Mouse (Mus musculus): Measurements from ENCODE around the gene Glipr2. TPM values are rescaled to one million over a fixed set of nuclear protein-coding genes. Genes with fewer than 3 reads are reported as not detected.

Gene Glipr2
- total and polyA plus RNA-seq, 2 experiments from 2014 or later: 22.6 to 25.5 TPM

DNA sequence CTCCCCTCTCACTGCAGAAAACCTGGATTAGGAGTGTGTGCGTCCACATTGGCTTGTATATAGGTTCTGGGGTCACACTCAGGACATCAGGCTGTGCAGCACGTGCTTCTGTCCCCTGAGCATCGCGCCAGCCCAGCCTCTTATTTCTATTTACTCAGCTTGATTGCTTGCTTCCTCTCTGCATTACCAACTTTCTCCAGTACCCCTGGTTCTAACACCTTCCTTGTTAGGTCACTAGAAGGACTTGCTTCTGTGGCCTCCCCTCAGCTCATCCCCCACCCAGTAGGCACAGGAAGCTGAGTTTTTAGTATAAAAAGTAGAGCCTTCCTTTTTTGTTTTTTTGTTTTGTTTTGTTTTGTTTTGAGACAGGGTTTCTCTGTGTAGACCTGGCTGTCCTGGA, 21.0 kb upstream of the Glipr2 start:
- no peak for ATAC-seq
- Histone ChIP-seq H3K36me3 (ENCODE audit: insufficient read depth) (peaks cover 25% of the 10 kb centered on the region), H3K4me2 (ENCODE audit: low read depth) (no peak overlapping the region), H3K4me3 (ENCODE audit: low read depth, low read length) (no peak overlapping the region), H3K9me3 (ENCODE audit: low read length) (no peaks in the 10 kb centered on the region), H3K9ac (no peak overlapping the region), H3K4me1 (ENCODE audit: insufficient read depth) (no peaks in the 10 kb centered on the region), H3K27me3 (ENCODE audit: insufficient read depth, low read length) (no peaks in the 10 kb centered on the region), H3K27ac (ENCODE audit: low read depth, low read length) (no peak overlapping the region)
- DNase-seq: no peak
- WGBS: 95% methylated on average over 4 of the region's 4 CpGs
- no peak for TF ChIP-seq CTCF (IDR thresholded peaks at IDR 0.05; ENCODE audit: low read depth)

DNA sequence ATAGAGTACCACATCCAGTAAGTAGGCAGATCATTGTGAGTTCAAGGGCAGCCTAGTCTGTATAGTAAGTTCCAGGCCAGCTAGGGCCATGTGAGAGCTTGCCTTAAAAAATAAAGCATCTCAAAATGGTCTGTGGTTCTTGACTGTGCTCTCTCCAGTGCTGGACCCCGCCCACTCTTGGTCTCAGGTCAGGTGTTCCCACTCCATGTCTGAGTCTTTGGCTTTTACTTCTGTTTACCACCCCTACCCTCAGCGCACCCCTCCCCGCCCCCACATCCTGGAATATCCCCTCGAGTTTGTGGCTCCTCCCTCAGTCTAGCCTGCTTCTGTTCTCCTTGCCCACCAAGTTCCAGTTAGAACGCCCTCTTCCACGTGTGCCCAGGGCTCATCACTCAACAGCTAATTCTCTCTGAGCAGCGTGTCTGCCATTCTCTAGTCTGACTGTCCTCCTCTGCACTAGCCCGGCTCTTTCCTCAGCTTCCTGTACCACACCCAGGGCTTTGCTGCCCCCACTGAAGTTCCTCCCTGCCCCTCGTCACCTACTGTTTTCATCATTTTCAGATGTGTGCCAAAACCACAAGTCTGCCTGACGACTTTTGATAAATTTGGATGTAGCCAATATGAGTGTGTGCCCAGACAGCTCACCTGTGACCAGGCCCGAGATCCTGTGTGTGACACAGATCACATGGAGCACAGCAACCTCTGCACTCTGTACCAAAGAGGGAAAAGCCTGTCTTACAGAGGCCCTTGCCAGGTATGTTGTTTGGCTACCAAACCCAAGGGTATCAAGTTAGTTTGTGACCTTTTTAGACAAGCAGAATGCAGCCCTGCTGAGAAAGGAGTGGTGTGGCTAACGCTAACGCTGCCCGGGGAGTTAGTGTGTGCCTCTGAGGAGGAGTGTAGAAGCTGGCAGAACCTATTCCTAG, 20.2 kb upstream of the Glipr2 start:
- no peak for TF ChIP-seq CTCF (IDR thresholded peaks at IDR 0.05; ENCODE audit: low read depth)
- H3K27me3 ChIP-seq (ENCODE audit: insufficient read depth, low read length): no peaks in the 10 kb centered on the region
- WGBS: 84% methylated on average over 14 of the region's 14 CpGs
- ATAC-seq (no peak), DNase-seq (no peak)
- no peaks in the 10 kb centered on the region for H3K4me1 ChIP-seq (ENCODE audit: insufficient read depth)
- H3K27ac ChIP-seq (ENCODE audit: low read depth, low read length): no peak overlapping the region
- H3K4me3 ChIP-seq (ENCODE audit: low read depth, low read length): no peak overlapping the region
- H3K36me3 ChIP-seq (ENCODE audit: insufficient read depth): peaks cover 23% of the 10 kb centered on the region
- H3K9ac ChIP-seq: no peak overlapping the region
- no peaks in the 10 kb centered on the region for H3K9me3 ChIP-seq (ENCODE audit: low read length)
- H3K4me2 ChIP-seq (ENCODE audit: low read depth): no peak overlapping the region

DNA sequence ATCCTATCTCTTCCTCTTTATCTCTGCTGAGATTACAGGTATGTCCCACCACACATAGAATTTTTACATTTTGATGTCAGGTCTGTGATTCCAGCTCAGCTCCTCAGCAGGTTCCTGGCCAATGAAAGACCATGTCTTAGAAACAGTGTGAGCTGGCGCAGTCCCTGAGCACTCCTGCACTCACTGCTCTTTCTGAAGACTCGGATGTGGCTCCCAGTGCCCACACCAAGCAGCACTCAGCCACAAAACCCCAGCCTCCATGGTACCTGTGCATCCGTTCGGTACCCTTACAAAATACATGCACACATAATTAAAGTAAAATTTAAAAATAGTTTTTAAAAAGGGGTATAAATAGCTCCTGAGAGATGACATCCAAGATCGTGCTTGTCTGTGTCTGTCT, 15.9 kb upstream of the Glipr2 start:
- 88% methylated on average over 5 of the region's 5 CpGs for WGBS
- no peak for TF ChIP-seq CTCF (IDR thresholded peaks at IDR 0.05; ENCODE audit: low read depth)
- H3K36me3 ChIP-seq (ENCODE audit: insufficient read depth): peaks cover 25% of the 10 kb centered on the region

DNA sequence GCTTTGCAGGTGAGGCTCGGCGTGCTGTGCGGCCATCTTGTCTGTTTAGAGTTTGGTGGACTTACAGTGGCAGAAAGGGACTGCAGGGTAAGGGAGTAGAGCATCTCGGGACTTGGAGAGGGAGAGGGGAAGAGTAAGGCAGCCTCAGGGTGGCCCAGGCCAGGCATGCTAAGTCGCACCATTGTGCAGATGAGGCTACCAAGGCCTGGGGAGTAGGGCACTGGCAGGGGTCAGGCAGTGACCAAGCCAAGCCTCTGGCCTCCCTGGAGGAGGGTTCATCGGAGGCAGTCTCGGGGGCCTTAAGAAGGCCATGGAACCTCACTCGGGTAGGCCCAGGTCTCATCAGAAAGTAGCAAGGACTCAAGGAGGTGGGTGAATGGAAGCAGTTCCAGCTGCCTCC, 14.8 kb upstream of the Glipr2 start:
- H3K4me2 ChIP-seq (ENCODE audit: low read depth): no peak overlapping the region
- no peak overlapping the region for H3K27ac ChIP-seq (ENCODE audit: low read depth, low read length)
- no peak for TF ChIP-seq CTCF (IDR thresholded peaks at IDR 0.05; ENCODE audit: low read depth)
- no peak overlapping the region for H3K9ac ChIP-seq
- peaks cover 25% of the 10 kb centered on the region for H3K36me3 ChIP-seq (ENCODE audit: insufficient read depth)
- no peak for DNase-seq
- no peak overlapping the region for H3K4me3 ChIP-seq (ENCODE audit: low read depth, low read length)
- no peaks in the 10 kb centered on the region for H3K27me3 ChIP-seq (ENCODE audit: insufficient read depth, low read length)
- ATAC-seq: no peak
- H3K4me1 ChIP-seq (ENCODE audit: insufficient read depth): no peaks in the 10 kb centered on the region
- no peaks in the 10 kb centered on the region for H3K9me3 ChIP-seq (ENCODE audit: low read length)
- 85% methylated on average over 8 of the region's 8 CpGs for WGBS

More for the DNA sequence above, 15.9 kb upstream of the Glipr2 start:
- Histone ChIP-seq H3K4me2 (ENCODE audit: low read depth) (no peak overlapping the region), H3K4me1 (ENCODE audit: insufficient read depth) (no peaks in the 10 kb centered on the region), H3K27ac (ENCODE audit: low read depth, low read length) (no peak overlapping the region), H3K27me3 (ENCODE audit: insufficient read depth, low read length) (no peaks in the 10 kb centered on the region), H3K9ac (no peak overlapping the region), H3K9me3 (ENCODE audit: low read length) (no peaks in the 10 kb centered on the region), H3K4me3 (ENCODE audit: low read depth, low read length) (no peak overlapping the region)
- ATAC-seq: no peak
- no peak for DNase-seq

DNA sequence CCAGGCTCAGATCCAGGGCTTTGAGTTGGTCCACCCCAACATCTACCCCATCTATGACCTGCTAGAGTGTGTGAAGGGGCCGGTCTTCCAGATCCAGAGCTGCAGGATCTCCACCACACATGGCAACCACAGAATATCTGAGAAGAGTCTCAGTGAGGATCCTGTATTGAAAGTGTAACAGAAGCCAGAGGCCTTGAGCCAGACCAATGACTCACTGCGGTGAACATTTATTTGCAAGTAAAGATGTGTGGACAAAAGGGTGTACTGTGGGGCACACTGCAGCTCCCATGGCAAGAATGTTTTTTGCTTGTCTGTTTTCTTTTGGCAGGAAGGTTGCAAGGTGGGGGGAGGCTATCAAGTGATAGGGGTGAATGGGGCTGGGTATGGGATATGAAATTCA, 9.6 kb upstream of the Glipr2 start:
- Histone ChIP-seq H3K36me3 (ENCODE audit: insufficient read depth) (0 out of 2 replicates have a peak, but pooled peaks cover 7% of the 10 kb centered on the region), H3K27ac (ENCODE audit: low read depth, low read length) (no peak overlapping the region), H3K4me2 (ENCODE audit: low read depth) (no peak overlapping the region), H3K9ac (no peak overlapping the region), H3K9me3 (ENCODE audit: low read length) (no peaks in the 10 kb centered on the region), H3K4me1 (ENCODE audit: insufficient read depth) (no peaks in the 10 kb centered on the region), H3K27me3 (ENCODE audit: insufficient read depth, low read length) (no peaks in the 10 kb centered on the region), H3K4me3 (ENCODE audit: low read depth, low read length) (no peak overlapping the region)
- WGBS: 95% methylated on average over 2 of the region's 2 CpGs
- ATAC-seq: no peak
- no peak for DNase-seq
- no peak for TF ChIP-seq CTCF (IDR thresholded peaks at IDR 0.05; ENCODE audit: low read depth)

DNA sequence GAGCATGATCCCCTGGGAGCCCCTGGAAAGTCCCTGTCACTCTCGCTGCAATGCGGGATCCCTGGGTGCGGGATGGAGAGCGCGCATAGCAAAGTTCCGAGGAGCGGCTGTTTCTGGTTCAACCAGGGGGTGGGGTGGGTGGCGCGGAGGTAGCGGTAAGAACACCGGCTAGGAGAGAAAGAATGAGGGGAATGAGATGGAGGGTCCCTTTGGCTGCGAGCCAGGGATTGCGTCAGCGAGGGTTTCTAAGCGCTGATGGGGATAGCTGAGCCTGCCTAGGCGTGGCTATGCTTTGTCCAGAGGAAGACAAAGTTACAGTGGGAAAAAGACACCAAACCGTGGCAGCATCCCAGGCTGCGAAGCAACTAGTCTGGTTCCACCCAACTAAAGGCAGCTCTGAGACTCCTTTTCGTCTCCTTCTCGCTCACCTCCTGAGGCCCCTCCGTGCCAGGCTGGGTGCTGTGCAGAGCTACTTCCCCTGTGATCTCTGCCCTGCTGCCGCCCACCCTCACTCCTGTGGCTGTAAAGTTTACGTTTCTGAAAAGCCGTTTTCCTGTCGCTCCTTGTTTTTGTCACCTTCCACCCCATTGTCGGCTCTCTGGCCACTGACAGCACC, 753 bp downstream of the Glipr2 start:
- peak; percentile 74 for ATAC-seq

More for the DNA sequence above, 753 bp downstream of the Glipr2 start:
- Histone ChIP-seq H3K4me1 (ENCODE audit: insufficient read depth) (peaks cover 6% of the 10 kb centered on the region), H3K27ac (ENCODE audit: low read depth, low read length) (peak overlapping the region; percentile 73), H3K4me2 (ENCODE audit: low read depth) (peak overlapping the region; percentile 96), H3K9me3 (ENCODE audit: low read length) (no peaks in the 10 kb centered on the region), H3K27me3 (ENCODE audit: insufficient read depth, low read length) (no peaks in the 10 kb centered on the region), H3K36me3 (ENCODE audit: insufficient read depth) (no peaks in the 10 kb centered on the region), H3K9ac (peak overlapping the region; percentile 90), H3K4me3 (ENCODE audit: low read depth, low read length) (peak overlapping the region; percentile 78)
- no peak for TF ChIP-seq CTCF (IDR thresholded peaks at IDR 0.05; ENCODE audit: low read depth)
- 2% methylated on average over 26 of the region's 26 CpGs for WGBS
- peak; percentile 86 for DNase-seq
